9 mouse cellular contexts compared by ENCODE assay signal in genomic region chr17:34261502-34261901, GRCm38 (mm10). TPM values are rescaled to one million over a fixed set of nuclear protein-coding genes. Genes with fewer than 3 reads are reported as not detected.
A peak's percentile ranks its signal among the peaks of the same experiment; 100 is the strongest.
DNase-seq lines count a peak whose midpoint lies in the region; ATAC-seq lines count a peak whose summit lies in the region.
"Had no signal": no experiment of that assay in that cellular context is flagged by ENCODE, and none has a peak within 500 bp of the region (broad histone marks: within the 10 kb centered on the region; RNA-seq: fewer than 3 reads in every experiment).

No protein-coding gene starts in this region.

- no peaks in the 10 kb centered on the region; the same call in none of the 2 replicates for H3K4me1 ChIP-seq in embryonic facial prominence, embryonic 11.5 days (ENCODE audit: control insufficient read depth, insufficient read depth, low read length)

- H3K9me3 ChIP-seq in embryonic facial prominence, embryonic 11.5 days (replicated peaks; ENCODE audit: control insufficient read depth, low read length), result no peaks in the 10 kb centered on the region
- H3K9me3 ChIP-seq: embryonic facial prominence, embryonic 15.5 days had no signal

- no peak overlapping the region for H3K4me3 ChIP-seq in embryonic facial prominence, embryonic 11.5 days (ENCODE audit: low read depth, low read length)
- H3K4me3 ChIP-seq: embryonic facial prominence, embryonic 15.5 days had no signal

- no peak overlapping the region for H3K27ac ChIP-seq in embryonic facial prominence, embryonic 11.5 days (replicated peaks; ENCODE audit: low read depth, low read length)
- H3K27ac ChIP-seq: embryonic facial prominence, embryonic 15.5 days had no signal

- H3K4me2 ChIP-seq in embryonic facial prominence, embryonic 11.5 days (ENCODE audit: low read depth, low read length), result no peak overlapping the region
- H3K4me2 ChIP-seq: embryonic facial prominence, embryonic 15.5 days had no signal

- intact Hi-C loops in heart, postnatal 36 days (cut with DNase I), result no loop called here

- WGBS in embryonic facial prominence, embryonic 11.5 days, result 28% methylated on average over 4 of the region's 4 CpGs

- H3K9ac ChIP-seq in embryonic facial prominence, embryonic 11.5 days (replicated peaks; ENCODE audit: low read length), result no peak overlapping the region
- H3K9ac ChIP-seq: embryonic facial prominence, embryonic 15.5 days had no signal

- H3K27me3 ChIP-seq in embryonic facial prominence, embryonic 11.5 days (ENCODE audit: control insufficient read depth, insufficient read depth, low read length), result peaks cover 13% of the 10 kb centered on the region

- peak; percentile 71 for DNase-seq in adrenal gland, adult 2 months
- DNase-seq in embryonic facial prominence, embryonic 11.5 days (ENCODE audit: low spot score), result peak; percentile 74
- peak; percentile 51 to 56 for DNase-seq in heart, postnatal 36 days
- DNase-seq in kidney, postnatal 36 days, result peak; percentile 82 to 83
- peak; percentile 95 for DNase-seq in lung, postnatal 36 days
- DNase-seq in retina, embryonic 14.5 days (ENCODE audit: low spot score), result peak; percentile 87
- DNase-seq in urinary bladder, postnatal 36 days (ENCODE audit: low spot score in 2 of 2), result peak; percentile 54 to 58

- ATAC-seq in CD4-positive, CD25-positive, alpha-beta regulatory T cell, adult 4 months, result peak; percentile 77
- peak; percentile 36; the same call in 1 of the 2 replicates for ATAC-seq in embryonic facial prominence, embryonic 11.5 days (replicated peaks; ENCODE audit: insufficient number of reproducible peaks, low FRiP score, low TSS enrichment, low read depth)

- no peaks in the 10 kb centered on the region for H3K36me3 ChIP-seq in embryonic facial prominence, embryonic 11.5 days (replicated peaks; ENCODE audit: control insufficient read depth, insufficient read depth, low read depth, low read length)
- H3K36me3 ChIP-seq: embryonic facial prominence, embryonic 15.5 days had no signal

RNA-seq across cellular contexts. Expression of gene H2-Ab1, which starts 4.0 kb away (rescaled TPM):
- 10 to 100 TPM in 1 of 2 experiments, 1 to 10 TPM in 1; 8.9 to 77.0 TPM for polyA plus RNA-seq in CD4-positive, CD25-positive, alpha-beta regulatory T cell, adult 4 months (2017; shearing (Covaris generic))
- total RNA-seq in adrenal gland, adult 2 months (2021), result 10 to 100 TPM; 78.4 to 97.1 TPM
- polyA plus RNA-seq in adrenal gland, adult 2 months (2012; rRNA removed), result 364 and 513 TPM in 2 replicates
- polyA plus RNA-seq in embryonic facial prominence, embryonic 11.5 days (2014; fragmentation: Nextera tagmentation; extraction: Ambion mirVana), result 3.5 and 3.8 TPM in 2 replicates
- total RNA-seq in heart, postnatal 36 days (2021), result 10 to 100 TPM; 14.8 to 32.7 TPM

RNA-seq across cellular contexts. Expression of gene H2-Ob, which starts 22.8 kb away (rescaled TPM):
- polyA plus RNA-seq in CD4-positive, CD25-positive, alpha-beta regulatory T cell, adult 4 months (2017; shearing (Covaris generic)), result 100 to 1,000 TPM in 1 of 2 experiments, 10 to 100 TPM in 1; 81.1 to 105 TPM
- total RNA-seq in adrenal gland, adult 2 months (2021), result 1 to 10 TPM in 1 of 2 experiments, under 1 TPM in 1; 0.49 to 1.3 TPM
- polyA plus RNA-seq in adrenal gland, adult 2 months (2012; rRNA removed), result 0.91 TPM in 2 replicates
- polyA plus RNA-seq in embryonic facial prominence, embryonic 11.5 days (2014; fragmentation: Nextera tagmentation; extraction: Ambion mirVana), result not detected in 2 replicates
- total RNA-seq in heart, postnatal 36 days (2021), result under 1 TPM; 0.83 to 0.84 TPM

RNA-seq across cellular contexts. Expression of gene H2-Aa, which starts 26.1 kb away (rescaled TPM):
- 100 to 1,000 TPM in 1 of 2 experiments, 10 to 100 TPM in 1; 11.3 to 101 TPM for polyA plus RNA-seq in CD4-positive, CD25-positive, alpha-beta regulatory T cell, adult 4 months (2017; shearing (Covaris generic))
- total RNA-seq in adrenal gland, adult 2 months (2021), result 100 to 1,000 TPM in 1 of 2 experiments, 10 to 100 TPM in 1; 85.9 to 137 TPM
- 134 and 150 TPM in 2 replicates for polyA plus RNA-seq in adrenal gland, adult 2 months (2012; rRNA removed)
- polyA plus RNA-seq in embryonic facial prominence, embryonic 11.5 days (2014; fragmentation: Nextera tagmentation; extraction: Ambion mirVana), result not detected in 2 replicates
- 10 to 100 TPM; 21.8 to 44.6 TPM for total RNA-seq in heart, postnatal 36 days (2021)

RNA-seq across cellular contexts. Expression of gene H2-Eb1, which starts 44.2 kb away (rescaled TPM):
- polyA plus RNA-seq in CD4-positive, CD25-positive, alpha-beta regulatory T cell, adult 4 months (2017; shearing (Covaris generic)), result 10 to 100 TPM; 12.7 to 77.2 TPM
- total RNA-seq in adrenal gland, adult 2 months (2021), result 100 to 1,000 TPM in 1 of 2 experiments, 10 to 100 TPM in 1; 67.3 to 144 TPM
- 59.2 and 66.0 TPM in 2 replicates for polyA plus RNA-seq in adrenal gland, adult 2 months (2012; rRNA removed)
- polyA plus RNA-seq in embryonic facial prominence, embryonic 11.5 days (2014; fragmentation: Nextera tagmentation; extraction: Ambion mirVana), result 1.2 and 1.5 TPM in 2 replicates
- 10 to 100 TPM; 20.6 to 43.5 TPM for total RNA-seq in heart, postnatal 36 days (2021)

RNA-seq across cellular contexts. Expression of gene Tap2, which starts 58.2 kb away (rescaled TPM):
- 100 to 1,000 TPM in 1 of 2 experiments, 10 to 100 TPM in 1; 78.9 to 260 TPM for polyA plus RNA-seq in CD4-positive, CD25-positive, alpha-beta regulatory T cell, adult 4 months (2017; shearing (Covaris generic))
- total RNA-seq in adrenal gland, adult 2 months (2021), result 10 to 100 TPM; 43.6 to 55.6 TPM
- polyA plus RNA-seq in adrenal gland, adult 2 months (2012; rRNA removed), result 61.0 and 64.1 TPM in 2 replicates
- polyA plus RNA-seq in embryonic facial prominence, embryonic 11.5 days (2014; fragmentation: Nextera tagmentation; extraction: Ambion mirVana), result 0.77 and 1.2 TPM in 2 replicates
- total RNA-seq in heart, postnatal 36 days (2021), result 10 to 100 TPM; 23.6 to 24.6 TPM

Comparison
In these comparisons a context has a peak if more than half of its experiments do, and no peak if none do; other contexts are left out.
1. RNA of gene H2-Ob, which starts 22.8 kb away (polyA plus RNA-seq): 81.1 to 105 TPM in CD4-positive, CD25-positive, alpha-beta regulatory T cell, adult 4 months; 0.91 TPM in adrenal gland, adult 2 months and not detected in embryonic facial prominence, embryonic 11.5 days; every median in the first group is over 10 times any median in the second.
2. RNA of gene H2-Aa, which starts 26.1 kb away (polyA plus RNA-seq): 134 to 150 TPM in adrenal gland, adult 2 months and 11.3 to 101 TPM in CD4-positive, CD25-positive, alpha-beta regulatory T cell, adult 4 months; not detected in embryonic facial prominence, embryonic 11.5 days; every median in the first group is over 10 times any median in the second.
3. Peak in every context shown above with its lines, with median percentiles within 50 percentile points of each other: DNase-seq.